Mouse (Mus musculus): ENCODE results near the gene Wdr31. TPM values are rescaled to one million over a fixed set of nuclear protein-coding genes. Genes with fewer than 3 reads are reported as not detected.

Wdr31 gene
- total and polyA plus RNA-seq, 3 experiments: 3.0 to 5.0 (median 3.8) TPM

GRCm38 (mm10) chr4:62496815-62497214 is 26.1 kb upstream of the Wdr31 start:
- no peak for TF ChIP-seq MXI1 (IDR thresholded peaks at IDR 0.05; ENCODE audit: low read depth, low read length)
- no peak for TF ChIP-seq JUND (conservative IDR thresholded peaks at IDR 0.05; ENCODE audit: low read depth, low read length)
- TF ChIP-seq IRF4 (IDR thresholded peaks at IDR 0.05; ENCODE audit: low read depth, low read length): no peak
- TF ChIP-seq EP300 (IDR thresholded peaks at IDR 0.05; ENCODE audit: low read length): no peak
- no peak for TF ChIP-seq SIN3A (IDR thresholded peaks at IDR 0.05; ENCODE audit: low read length)
- no peak for TF ChIP-seq ZNF384 (IDR thresholded peaks at IDR 0.05; ENCODE audit: low read depth, low read length)
- no peak for TF ChIP-seq RAD21 (IDR thresholded peaks at IDR 0.05; ENCODE audit: low read depth, low read length)
- no peak for TF ChIP-seq USF1 (IDR thresholded peaks at IDR 0.05; ENCODE audit: low read depth, low read length)
- Histone ChIP-seq H3K79me2 (replicated peaks; ENCODE audit: control insufficient read depth, extremely low read depth, insufficient read depth, poor library complexity, severe bottlenecking) (no peaks in the 10 kb centered on the region), H3K4me2 (ENCODE audit: insufficient read depth, low read depth, poor library complexity, severe bottlenecking) (no peak overlapping the region), H3K4me3 (replicated peaks in 1 of 3; ENCODE audit: low read depth in 2 of 3, low read length in 2 of 3, poor library complexity in 1 of 3) (no peak overlapping the region), H3K9ac (ENCODE audit: insufficient read depth, low read depth) (no peak overlapping the region), H3K4me1 (ENCODE audit: control insufficient read depth in 1 of 2, insufficient read depth in 2 of 2) (peaks cover 2 to 12% of the 10 kb centered on the region in 2 experiments; a peak in 3 of 4 replicates), H3K9me3 (replicated peaks; ENCODE audit: low read length) (no peaks in the 10 kb centered on the region), H3K27me3 (replicated peaks) (no peaks in the 10 kb centered on the region), H3K27ac (ENCODE audit: insufficient read depth, low read depth) (no peak overlapping the region), H3K36me3 (replicated peaks in 1 of 2; ENCODE audit: control insufficient read depth in 1 of 2, insufficient read depth in 1 of 2, low read length in 1 of 2) (peaks cover 4 to 20% of the 10 kb centered on the region in 2 experiments)
- DNase-seq (ENCODE audit: extremely low read depth): no peak
- in situ Hi-C loops (cut with MboI; ENCODE audit: low pct_ligation_motif_present, low pct_unique_long_range_greater_than_20kb, low sequenced_read_pairs) (loop anchor here (5.0 kb wide), 1 partner anchor 40 kb away; no protein-coding TSS in a partner anchor), dilution Hi-C loops (cut with MboI; ENCODE audit: extremely low pct_ligation_motif_present, extremely low pct_unique_long_range_greater_than_20kb, low sequenced_read_pairs) (no loop called here)

GRCm38 (mm10) chr4:62495946-62496345 is 25.2 kb upstream of the Wdr31 start:
- no peaks in the 10 kb centered on the region for H3K79me2 ChIP-seq (replicated peaks; ENCODE audit: control insufficient read depth, extremely low read depth, insufficient read depth, poor library complexity, severe bottlenecking)
- H3K9ac ChIP-seq (ENCODE audit: insufficient read depth, low read depth): no peak overlapping the region
- H3K27me3 ChIP-seq (replicated peaks): no peaks in the 10 kb centered on the region
- no peak for DNase-seq (ENCODE audit: extremely low read depth)
- H3K27ac ChIP-seq (ENCODE audit: insufficient read depth, low read depth): no peak overlapping the region
- in situ Hi-C loops (cut with MboI; ENCODE audit: low pct_ligation_motif_present, low pct_unique_long_range_greater_than_20kb, low sequenced_read_pairs) (loop anchor here (5.0 kb wide), 1 partner anchor 39 kb away; no protein-coding TSS in a partner anchor), dilution Hi-C loops (cut with MboI; ENCODE audit: extremely low pct_ligation_motif_present, extremely low pct_unique_long_range_greater_than_20kb, low sequenced_read_pairs) (no loop called here)
- H3K36me3 ChIP-seq (replicated peaks in 1 of 2; ENCODE audit: control insufficient read depth in 1 of 2, insufficient read depth in 1 of 2, low read length in 1 of 2): peaks cover 4 to 20% of the 10 kb centered on the region in 2 experiments
- H3K9me3 ChIP-seq (replicated peaks; ENCODE audit: low read length): no peaks in the 10 kb centered on the region
- no peak overlapping the region for H3K4me2 ChIP-seq (ENCODE audit: insufficient read depth, low read depth, poor library complexity, severe bottlenecking)
- no peak overlapping the region for H3K4me3 ChIP-seq (replicated peaks in 1 of 3; ENCODE audit: low read depth in 2 of 3, low read length in 2 of 3, poor library complexity in 1 of 3)
- peaks cover 2 to 6% of the 10 kb centered on the region in 2 experiments; a peak in 3 of 4 replicates for H3K4me1 ChIP-seq (ENCODE audit: control insufficient read depth in 1 of 2, insufficient read depth in 2 of 2)
- TF ChIP-seq IRF4 (IDR thresholded peaks at IDR 0.05; ENCODE audit: low read depth, low read length) (no peak), MYC (IDR thresholded peaks at IDR 0.05; ENCODE audit: low read depth, low read length) (no peak), POLR2AphosphoS2 (IDR thresholded peaks at IDR 0.05; ENCODE audit: low read depth, low read length) (no peak), SMC3 (IDR thresholded peaks at IDR 0.05; ENCODE audit: low read depth, low read length) (no peak), ELF1 (IDR thresholded peaks at IDR 0.05; ENCODE audit: low read depth, low read length) (no peak), UBTF (IDR thresholded peaks at IDR 0.05; ENCODE audit: low read depth, low read length) (no peak)

GRCm38 (mm10) chr4:62494230-62494629 is 23.5 kb upstream of the Wdr31 start:
- dilution Hi-C loops (cut with MboI; ENCODE audit: extremely low pct_ligation_motif_present, extremely low pct_unique_long_range_greater_than_20kb, low sequenced_read_pairs) (no loop called here), in situ Hi-C loops (cut with MboI; ENCODE audit: low pct_ligation_motif_present, low pct_unique_long_range_greater_than_20kb, low sequenced_read_pairs) (no loop called here)
- Histone ChIP-seq H3K9ac (ENCODE audit: insufficient read depth, low read depth) (no peak overlapping the region), H3K4me1 (ENCODE audit: control insufficient read depth in 1 of 2, insufficient read depth in 2 of 2) (peaks cover 2 to 4% of the 10 kb centered on the region in 2 experiments; a peak in 3 of 4 replicates), H3K4me2 (ENCODE audit: insufficient read depth, low read depth, poor library complexity, severe bottlenecking) (no peak overlapping the region), H3K36me3 (replicated peaks in 1 of 2; ENCODE audit: control insufficient read depth in 1 of 2, insufficient read depth in 1 of 2, low read length in 1 of 2) (peaks cover 0 to 11% of the 10 kb centered on the region in 2 experiments), H3K27ac (ENCODE audit: insufficient read depth, low read depth) (no peak overlapping the region), H3K9me3 (replicated peaks; ENCODE audit: low read length) (no peaks in the 10 kb centered on the region), H3K79me2 (replicated peaks; ENCODE audit: control insufficient read depth, extremely low read depth, insufficient read depth, poor library complexity, severe bottlenecking) (no peaks in the 10 kb centered on the region), H3K27me3 (replicated peaks) (no peaks in the 10 kb centered on the region), H3K4me3 (replicated peaks in 1 of 3; ENCODE audit: low read depth in 2 of 3, low read length in 2 of 3, poor library complexity in 1 of 3) (no peak overlapping the region)
- DNase-seq (ENCODE audit: extremely low read depth): no peak
- TF ChIP-seq MAFK (IDR thresholded peaks at IDR 0.05; ENCODE audit: insufficient replicate concordance, low read length): no peak
- no peak for TF ChIP-seq MYC (IDR thresholded peaks at IDR 0.05; ENCODE audit: low read depth, low read length)
- TF ChIP-seq ETS1 (conservative IDR thresholded peaks at IDR 0.05; ENCODE audit: low read depth, low read length): no peak
- TF ChIP-seq ZMIZ1 (IDR thresholded peaks at IDR 0.05; ENCODE audit: low read depth, low read length): no peak
- no peak for TF ChIP-seq RAD21 (IDR thresholded peaks at IDR 0.05; ENCODE audit: low read depth, low read length)
- no peak for TF ChIP-seq SMC3 (IDR thresholded peaks at IDR 0.05; ENCODE audit: low read depth, low read length)
- TF ChIP-seq MAX (IDR thresholded peaks at IDR 0.05; ENCODE audit: low read length): no peak
- no peak for TF ChIP-seq USF2 (conservative IDR thresholded peaks at IDR 0.05; ENCODE audit: low read depth, low read length)
- TF ChIP-seq CHD2 (IDR thresholded peaks at IDR 0.05; ENCODE audit: low read length): no peak
- no peak for TF ChIP-seq CTCF (conservative IDR thresholded peaks at IDR 0.05 in 1 of 2, IDR thresholded peaks at IDR 0.05 in 1 of 2; ENCODE audit: low read depth in 2 of 2, low read length in 2 of 2)
- no peak for TF ChIP-seq ELF1 (IDR thresholded peaks at IDR 0.05; ENCODE audit: low read depth, low read length)
- TF ChIP-seq EP300 (IDR thresholded peaks at IDR 0.05; ENCODE audit: low read length): no peak
- TF ChIP-seq PAX5 (IDR thresholded peaks at IDR 0.05; ENCODE audit: low read length): no peak
- TF ChIP-seq MEF2A (IDR thresholded peaks at IDR 0.05; ENCODE audit: borderline replicate concordance, low read depth, low read length): no peak
- no peak for TF ChIP-seq HCFC1 (IDR thresholded peaks at IDR 0.05; ENCODE audit: low read depth, low read length)
- TF ChIP-seq UBTF (IDR thresholded peaks at IDR 0.05; ENCODE audit: low read depth, low read length): no peak
- TF ChIP-seq E2F4 (IDR thresholded peaks at IDR 0.05; ENCODE audit: insufficient replicate concordance, low read depth, low read length): no peak
- TF ChIP-seq USF1 (IDR thresholded peaks at IDR 0.05; ENCODE audit: low read depth, low read length): no peak
